Mouse (Mus musculus) kidney, postnatal 4 days (tissue): ENCODE results near the gene Dhx35.

Source experiments
- DNase-seq, 2 experiments: peaks; one replicate each; pipeline ENCODE4 v3.0.0; 2021; ENCODE audit warnings: mixed read lengths in 2 of 2

Dhx35 gene

DNA sequence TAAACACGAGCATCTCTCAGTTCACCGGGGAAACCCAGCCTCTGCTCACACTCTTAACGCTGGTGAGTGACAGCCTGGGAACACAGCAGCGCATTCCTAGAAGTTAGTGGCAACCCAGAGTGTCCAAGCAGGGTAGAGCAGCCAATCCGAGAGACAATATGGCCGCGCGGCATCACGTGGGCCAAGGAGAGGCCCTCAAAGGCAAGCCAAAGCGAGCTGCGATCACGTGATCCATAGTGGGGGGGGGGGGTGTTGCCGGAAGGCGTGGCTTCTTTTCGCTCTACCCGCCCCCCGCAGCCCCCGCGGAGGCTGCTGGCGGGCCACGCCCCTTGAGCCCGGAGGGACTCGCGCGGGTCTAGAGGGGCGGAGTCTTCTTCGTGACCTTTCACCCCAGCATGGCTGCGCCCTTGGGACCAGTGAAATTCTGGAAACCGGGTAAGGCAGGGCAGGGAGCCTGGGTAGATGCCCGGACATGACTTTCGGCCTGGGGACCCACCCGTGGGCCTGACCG, at the start of gene Dhx35:
TSS of gene Dhx35 (plus strand) at position 314 of the 511 bp plus-strand sequence.
- DNase-seq = peak; percentile 95 to 97

DNA sequence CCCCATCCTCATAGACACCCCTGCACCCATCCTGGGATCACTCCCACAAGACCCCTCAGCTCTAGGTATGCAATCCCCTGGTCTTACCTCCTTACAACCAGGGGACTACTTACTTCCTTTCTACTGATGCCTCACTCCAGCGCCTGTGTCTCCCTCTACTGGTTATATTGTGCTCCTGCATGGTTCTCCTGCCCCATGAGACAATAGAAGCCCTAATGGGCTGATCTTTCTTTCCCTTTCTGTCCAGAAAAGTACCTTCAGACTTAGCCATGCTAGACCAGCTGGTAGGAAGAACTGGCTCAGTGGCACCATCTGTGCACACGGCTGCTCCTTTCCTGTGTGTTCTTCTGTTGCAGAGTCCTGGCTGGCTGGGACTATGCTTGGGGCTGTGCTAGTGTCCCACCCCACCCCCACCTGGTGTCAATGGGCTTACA, 49.5 kb upstream of the Dhx35 start:
- peak; percentile 44 to 52 for DNase-seq

- no peak for DNase-seq
Observed at GRCm38 (mm10) chr2:158746164-158746563, 48.4 kb upstream of the Dhx35 start.

DNA sequence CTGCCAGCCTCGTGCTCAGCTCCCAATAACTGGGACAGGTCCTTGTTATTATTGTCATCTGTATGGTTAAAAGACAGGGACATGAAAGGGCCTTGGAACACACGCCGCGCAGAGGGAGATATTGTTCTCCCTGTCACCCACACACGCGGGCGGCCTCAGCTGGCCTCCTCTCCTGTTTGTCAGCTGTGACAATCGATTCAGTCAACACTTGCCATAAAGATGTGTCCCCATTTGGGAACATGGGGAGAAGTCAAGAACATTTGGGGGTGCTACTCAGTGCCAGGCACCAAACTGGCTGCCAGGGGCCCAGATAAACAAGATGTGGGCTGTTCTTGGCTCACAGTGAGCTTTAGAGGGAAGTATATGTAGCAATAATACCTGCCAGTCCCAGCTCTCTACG, 45.2 kb upstream of the Dhx35 start:
- no peak for DNase-seq

GRCm38 (mm10) chr2:158760231-158760630, 34.4 kb upstream of the Dhx35 start:
- no peak for DNase-seq

DNA sequence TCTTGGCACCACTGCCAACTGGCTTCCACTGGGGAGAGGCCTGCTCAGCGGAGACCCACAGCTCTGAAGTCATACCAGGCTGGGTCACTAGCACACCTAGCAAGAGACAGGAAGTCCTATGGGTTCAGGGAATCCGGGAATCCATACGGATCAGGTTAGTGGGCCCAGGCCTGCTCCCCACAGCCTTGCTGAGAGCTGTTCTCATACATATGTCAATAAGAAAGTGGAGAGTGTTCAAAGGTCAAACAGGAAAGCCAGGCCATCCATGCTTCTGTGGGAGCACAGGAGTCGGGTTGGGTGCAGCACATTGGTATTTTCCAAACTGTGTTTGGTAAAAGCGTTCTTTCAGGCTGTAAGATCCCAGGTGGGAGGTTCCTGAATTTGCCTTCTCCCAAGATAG, 32.3 kb upstream of the Dhx35 start:
- DNase-seq = no peak

- peak; percentile 97 to 98 for DNase-seq
Observed at GRCm38 (mm10) chr2:158767742-158768339, 26.8 kb upstream of the Dhx35 start, which contains the start of gene Fam83d. Fam83d (plus strand) TSS chr2:158768093.

GRCm38 (mm10) chr2:158768350-158768749, 26.3 kb upstream of the Dhx35 start:
- peak; percentile 52 to 64 for DNase-seq

- no peak for DNase-seq
Observed at GRCm38 (mm10) chr2:158768771-158769170, 25.8 kb upstream of the Dhx35 start.

DNA sequence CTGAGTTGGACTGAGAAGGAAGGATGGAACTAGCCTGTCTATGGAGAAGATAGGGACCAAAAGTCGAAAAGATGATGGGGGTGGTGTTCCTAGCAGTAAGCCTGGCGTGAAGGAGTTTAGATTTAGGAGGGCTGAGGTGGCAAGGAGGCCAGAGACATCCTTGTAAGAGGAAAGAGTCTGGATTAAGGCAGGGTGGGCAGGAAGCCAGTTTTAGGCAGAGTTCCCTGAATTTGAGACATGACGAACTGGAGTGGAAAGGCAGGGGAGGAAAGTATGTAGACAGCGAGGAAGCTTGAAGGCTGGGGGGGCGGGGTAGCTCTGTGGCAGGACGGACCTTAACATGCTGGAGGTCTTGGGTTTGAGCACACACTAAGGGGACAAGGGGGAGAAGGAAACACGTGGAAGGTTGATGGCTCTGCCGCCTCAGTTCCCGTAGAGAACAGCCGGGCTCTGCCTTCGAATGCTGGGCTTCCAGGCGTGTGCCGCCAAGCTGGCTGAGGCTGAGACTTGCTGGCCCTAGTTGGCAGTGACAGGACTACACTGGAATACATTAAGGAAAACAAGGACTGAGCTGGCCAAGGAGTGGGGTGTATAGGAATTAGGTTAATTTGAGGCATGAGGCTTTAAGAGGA, 24.4 kb upstream of the Dhx35 start:
- peak; percentile 66 to 70 for DNase-seq

DNA sequence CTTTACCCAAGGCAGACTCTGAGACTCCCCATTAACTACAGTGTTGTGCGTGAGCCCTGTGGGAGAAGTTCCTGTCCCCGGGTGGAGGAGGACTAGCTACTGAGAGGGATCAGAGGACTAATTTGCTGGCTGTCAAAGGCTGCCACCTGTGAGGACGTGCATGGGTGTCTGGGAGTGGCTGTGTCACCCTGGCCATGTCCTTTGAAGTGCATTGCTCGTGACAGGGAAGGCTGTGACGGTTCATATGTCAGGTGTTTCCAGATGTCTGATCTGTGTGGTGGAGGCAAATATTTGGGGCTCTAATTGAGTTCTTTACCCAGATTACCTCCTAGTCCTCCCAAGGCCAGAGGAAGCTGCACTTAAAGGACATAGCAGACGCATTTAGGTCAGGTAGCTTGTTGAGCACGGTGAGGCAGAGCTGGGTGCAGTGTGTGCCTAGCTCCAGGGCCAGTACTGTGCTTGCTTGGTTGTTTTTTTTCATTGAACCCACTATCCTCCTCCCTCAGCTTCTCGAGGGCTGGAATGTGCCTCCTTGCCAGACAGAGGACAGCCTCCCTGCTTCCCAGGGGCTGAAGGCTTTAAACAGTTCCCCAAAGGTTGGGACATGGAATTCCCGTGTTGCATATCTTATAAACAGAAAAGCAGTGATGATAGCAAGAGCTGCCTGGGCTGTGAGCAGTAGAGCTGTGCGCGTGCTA, 23.4 kb upstream of the Dhx35 start:
- DNase-seq = no peak

DNA sequence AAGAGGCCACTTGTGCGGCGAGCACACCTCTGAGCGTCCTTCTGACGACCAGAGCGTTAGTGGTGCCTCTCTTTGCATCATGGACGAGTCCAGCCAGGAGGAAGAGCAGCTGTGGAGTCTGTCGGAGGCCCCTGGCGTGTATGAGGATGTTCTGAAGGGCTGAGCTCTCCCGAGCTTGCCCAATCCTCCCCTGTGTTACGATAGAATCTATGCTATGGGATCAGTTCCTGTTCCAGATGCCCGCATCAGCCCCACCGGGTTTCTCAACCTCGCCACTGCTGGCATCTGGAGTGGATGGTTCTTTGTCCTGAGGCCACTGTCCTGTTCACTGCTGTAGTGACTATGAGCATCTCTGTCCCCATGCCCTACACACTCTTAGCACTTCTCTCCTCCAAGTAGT, 21.8 kb upstream of the Dhx35 start:
- DNase-seq = no peak

- DNase-seq = no peak
Observed at GRCm38 (mm10) chr2:158774886-158775285, 19.7 kb upstream of the Dhx35 start.

DNA sequence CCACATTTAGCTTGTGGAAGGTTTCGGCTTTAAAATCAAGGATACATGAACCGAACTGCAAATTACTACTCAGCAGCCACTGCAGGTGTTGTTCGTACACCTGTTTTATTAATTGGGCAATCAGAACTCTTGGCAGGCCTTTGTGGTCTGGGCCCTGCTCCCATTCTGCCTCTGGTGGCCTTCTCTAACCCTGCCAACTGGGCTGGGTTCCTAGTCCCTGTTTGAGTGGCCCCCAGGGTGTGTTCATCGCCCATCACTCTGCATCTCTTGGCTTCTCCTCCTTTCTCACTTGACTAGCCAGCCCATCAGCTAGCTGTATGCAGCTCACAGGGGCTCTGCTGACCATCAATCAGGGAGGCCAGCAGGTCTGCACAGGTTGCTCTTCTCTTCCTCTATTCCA, 17.9 kb upstream of the Dhx35 start:
- no peak for DNase-seq

GRCm38 (mm10) chr2:158777490-158777889, 17.1 kb upstream of the Dhx35 start:
- DNase-seq = no peak

DNA sequence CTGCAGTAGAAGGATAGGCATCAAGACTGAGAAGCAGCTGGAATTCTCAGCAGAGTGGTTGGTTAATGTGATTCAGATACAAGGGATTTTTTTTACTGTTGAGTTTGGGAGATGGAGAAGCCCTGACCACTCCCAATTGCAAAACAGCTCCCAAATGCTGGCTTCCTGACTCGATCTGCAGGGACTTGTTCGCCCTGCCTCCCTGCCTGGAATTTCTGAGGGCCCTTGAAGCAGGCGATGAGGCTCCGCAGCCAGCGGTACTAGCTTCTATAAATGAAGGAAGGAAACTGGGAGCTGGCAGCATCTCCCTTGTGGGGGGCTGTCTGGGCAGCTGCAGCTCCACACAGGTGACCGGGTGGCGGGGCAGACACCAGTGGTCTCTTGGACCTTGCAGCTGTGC, 16.3 kb upstream of the Dhx35 start:
- no peak for DNase-seq

GRCm38 (mm10) chr2:158781126-158781525, 13.5 kb upstream of the Dhx35 start:
- no peak for DNase-seq

- peak in 1 of 2 experiments; percentile 31 for DNase-seq
Observed at GRCm38 (mm10) chr2:158786927-158787795, 7.4 kb upstream of the Dhx35 start.

GRCm38 (mm10) chr2:158795043-158795442, 436 bp downstream of the Dhx35 start:
- no peak for DNase-seq

DNA sequence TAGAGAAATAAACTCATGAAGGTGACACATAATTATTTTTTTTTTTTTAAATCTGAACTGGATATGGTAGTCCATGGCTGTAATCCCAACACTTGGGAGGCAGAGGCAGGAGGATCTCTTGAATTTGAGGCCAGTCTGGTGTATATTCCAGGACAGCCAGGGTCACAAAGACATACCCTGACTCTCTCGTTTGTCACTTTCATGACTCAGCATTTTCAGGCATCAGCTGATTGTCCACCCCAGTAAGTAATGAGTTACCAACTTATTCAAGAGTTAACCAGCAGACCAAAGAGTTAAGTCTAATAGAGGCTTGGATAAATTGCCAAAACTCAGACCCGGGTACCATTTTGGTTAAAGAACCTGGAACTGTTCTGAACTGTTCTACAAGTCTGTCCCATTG, 1.3 kb downstream of the Dhx35 start:
- DNase-seq = no peak

GRCm38 (mm10) chr2:158799328-158799727, 4.7 kb downstream of the Dhx35 start:
- DNase-seq = no peak

DNA sequence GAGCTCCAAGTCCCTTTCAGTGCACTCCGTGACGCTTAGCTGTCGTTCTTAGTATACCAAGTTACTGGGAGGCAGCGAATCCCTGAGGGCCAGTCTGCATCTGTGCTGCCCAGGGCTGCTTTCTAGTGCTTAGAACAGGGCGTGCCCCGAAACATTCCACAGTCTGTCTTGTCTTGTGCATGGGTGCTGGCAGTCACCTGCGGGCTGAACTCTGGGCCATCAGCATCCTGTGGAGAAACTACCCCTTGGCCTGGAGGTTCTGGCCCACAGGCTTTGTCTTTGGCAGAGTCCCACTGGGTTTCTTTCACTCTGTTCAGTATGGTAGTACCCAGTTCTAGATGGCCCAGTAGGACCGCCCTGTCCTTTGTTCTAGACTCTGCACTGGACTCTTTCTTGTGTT, 6.2 kb downstream of the Dhx35 start:
- DNase-seq = no peak

DNA sequence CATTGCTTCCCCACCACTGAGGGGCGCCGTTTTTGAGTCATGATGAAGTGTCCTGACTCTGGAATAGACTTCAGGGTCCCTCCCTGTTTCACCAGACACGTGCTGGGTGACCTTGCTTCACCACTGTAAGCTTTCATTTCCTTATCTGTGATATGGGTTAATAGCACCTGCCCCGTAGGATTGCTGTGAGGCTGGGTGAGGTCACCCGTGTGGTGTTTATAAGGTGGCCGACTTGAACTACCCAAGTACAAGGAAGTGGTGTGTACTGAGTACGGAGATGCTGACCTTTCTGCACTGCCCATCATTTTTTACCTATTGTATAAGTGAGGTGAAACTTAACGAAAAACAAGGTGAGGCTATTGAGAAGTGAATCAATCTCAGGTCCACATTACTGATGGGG, 9.0 kb downstream of the Dhx35 start:
- no peak for DNase-seq
